Mouse (Mus musculus) neural tube, embryonic 15.5 days (tissue): ENCODE measurements around the gene Cacna1a. TPM values are rescaled to one million over a fixed set of nuclear protein-coding genes. Genes with fewer than 3 reads are reported as not detected.

ENCODE experiments used
- ATAC-seq: fragments of 200-750 bp; cut with Nextera tagmentation; 2 replicates; pipeline ENCODE4 v1.8.0; 2017; ENCODE audit warnings: mild to moderate bottlenecking, moderate TSS enrichment, moderate library complexity; ENCODE audit not compliant: low FRiP score
- H3K27ac ChIP-seq: fragments of 300-500 bp; sonication (generic); replicated peaks from 2 replicates; pipeline ENCODE4 v1.5.1; 2015; ENCODE audit warnings: mild to moderate bottlenecking, inconsistent platforms
- H3K27me3 ChIP-seq: fragments of 300-500 bp; sonication (generic); replicated peaks from 2 replicates; pipeline ENCODE4 v1.6.1; 2015; ENCODE audit warnings: inconsistent platforms
- H3K36me3 ChIP-seq: fragments of 300-500 bp; sonication (generic); 2 replicates; pipeline ENCODE4 v1.6.1; 2015; ENCODE audit warnings: inconsistent platforms
- H3K4me1 ChIP-seq: fragments of 300-500 bp; sonication (generic); 2 replicates; pipeline ENCODE4 v1.6.1; 2015; ENCODE audit warnings: inconsistent platforms
- H3K4me2 ChIP-seq: fragments of 300-500 bp; sonication (generic); 2 replicates; pipeline ENCODE4 v1.6.1; 2015; ENCODE audit warnings: inconsistent platforms, mild to moderate bottlenecking, moderate library complexity
- H3K4me3 ChIP-seq: fragments of 300-500 bp; sonication (generic); replicated peaks from 2 replicates; pipeline ENCODE4 v1.5.1; 2015; ENCODE audit warnings: mild to moderate bottlenecking, inconsistent platforms
- H3K9ac ChIP-seq: fragments of 300-500 bp; sonication (generic); replicated peaks from 2 replicates; pipeline ENCODE4 v1.6.1; 2015; ENCODE audit warnings: mild to moderate bottlenecking, inconsistent platforms
- H3K9me3 ChIP-seq: fragments of 300-500 bp; sonication (generic); replicated peaks from 2 replicates; pipeline ENCODE4 v1.6.1; 2016; ENCODE audit warnings: inconsistent platforms
- WGBS: fragments of 180-500 bp; shearing (Covaris S2); methylation state at CpG from one replicate; pipeline ENCODE4 v1.1.7; 2015; ENCODE audit warnings: mixed read lengths; 5-methylcytosine and 5-hydroxymethylcytosine counted together
- polyA plus RNA-seq: library from polyadenylated mRNA; unstranded; fragments of >200 nt; fragmentation: Nextera tagmentation; extraction: Ambion mirVana; gene quantifications from 2 replicates; pipeline ENCODE4 v1.2.1, GENCODE M21; 2015

Gene Cacna1a
- polyA plus RNA-seq, 1 experiment from 2014 or later: 23.6 TPM

DNA sequence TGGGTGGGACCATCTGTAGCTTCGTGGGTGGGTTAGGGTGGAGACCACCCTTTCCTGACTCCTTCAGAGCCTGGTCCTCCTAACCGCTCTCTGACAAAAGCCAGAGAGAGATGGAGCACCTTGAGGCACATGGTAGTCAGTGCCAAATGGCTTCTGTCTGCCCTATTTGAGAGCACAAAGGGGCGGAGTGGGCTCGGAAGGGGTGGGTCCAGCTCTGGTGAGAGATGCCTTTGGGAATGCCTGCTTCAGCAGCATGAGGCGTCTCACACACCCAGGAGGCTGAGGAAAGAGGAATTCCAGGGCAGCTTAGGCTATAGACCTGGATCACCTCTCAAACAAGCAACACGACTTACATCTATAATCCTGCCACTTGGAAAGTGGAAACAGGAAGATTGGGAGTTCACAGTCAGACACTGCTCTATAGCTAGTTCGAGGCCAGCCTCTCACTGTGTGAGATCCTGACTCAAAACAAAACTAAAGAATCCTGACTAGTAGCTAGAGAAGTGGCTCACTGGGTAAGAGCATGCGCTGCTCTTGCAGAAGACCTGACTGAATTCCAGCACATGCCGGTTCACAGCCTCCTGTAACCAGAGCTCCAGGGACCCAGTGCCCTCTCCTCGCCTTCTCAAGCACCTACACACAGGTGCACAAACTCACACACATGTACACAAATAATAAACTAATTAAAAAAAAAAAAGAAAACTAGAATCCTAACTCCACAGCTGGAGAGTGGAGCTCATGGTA lies 245.8 kb downstream of the Cacna1a start:
- no peak overlapping the region for H3K9ac ChIP-seq
- H3K27ac ChIP-seq: peak overlapping the region; percentile 72
- 53% methylated on average over 10 of the region's 10 CpGs for WGBS
- H3K4me1 ChIP-seq: peaks cover 32% of the 10 kb centered on the region
- no peaks in the 10 kb centered on the region for H3K9me3 ChIP-seq
- H3K27me3 ChIP-seq: no peaks in the 10 kb centered on the region
- no peak overlapping the region for H3K4me3 ChIP-seq
- no peak for ATAC-seq
- no peak overlapping the region for H3K4me2 ChIP-seq
- peaks cover 35% of the 10 kb centered on the region for H3K36me3 ChIP-seq

DNA sequence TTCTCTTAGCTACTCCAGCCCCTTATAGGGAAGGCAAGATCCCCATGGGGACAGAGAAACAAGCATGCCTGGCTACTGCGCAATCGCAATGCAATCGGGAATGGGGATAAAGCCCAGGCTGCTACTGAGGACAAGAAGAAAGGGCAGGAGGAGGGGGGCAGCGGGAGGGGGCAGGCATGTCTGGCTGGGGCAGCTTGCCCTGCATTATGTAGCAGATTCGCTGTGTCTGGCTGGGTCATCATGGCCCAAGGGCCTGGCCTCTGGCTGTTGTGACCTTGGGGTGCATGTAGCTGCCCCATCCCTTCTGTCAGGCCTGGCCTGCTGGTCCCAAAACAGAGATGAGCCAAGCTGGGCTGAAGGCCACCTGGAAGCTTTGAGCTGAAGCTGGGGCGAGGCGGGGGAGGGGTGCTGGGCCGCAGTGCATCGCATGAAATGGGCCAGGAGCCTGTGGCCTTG lies 246.6 kb downstream of the Cacna1a start:
- peaks cover 26% of the 10 kb centered on the region for H3K36me3 ChIP-seq
- H3K4me1 ChIP-seq: peaks cover 32% of the 10 kb centered on the region
- H3K27ac ChIP-seq: peak overlapping the region; percentile 72
- ATAC-seq: no peak
- WGBS: 36% methylated on average over 9 of the region's 9 CpGs
- H3K9me3 ChIP-seq: no peaks in the 10 kb centered on the region
- no peak overlapping the region for H3K4me3 ChIP-seq
- H3K4me2 ChIP-seq: no peak overlapping the region
- no peak overlapping the region for H3K9ac ChIP-seq
- no peaks in the 10 kb centered on the region for H3K27me3 ChIP-seq

DNA sequence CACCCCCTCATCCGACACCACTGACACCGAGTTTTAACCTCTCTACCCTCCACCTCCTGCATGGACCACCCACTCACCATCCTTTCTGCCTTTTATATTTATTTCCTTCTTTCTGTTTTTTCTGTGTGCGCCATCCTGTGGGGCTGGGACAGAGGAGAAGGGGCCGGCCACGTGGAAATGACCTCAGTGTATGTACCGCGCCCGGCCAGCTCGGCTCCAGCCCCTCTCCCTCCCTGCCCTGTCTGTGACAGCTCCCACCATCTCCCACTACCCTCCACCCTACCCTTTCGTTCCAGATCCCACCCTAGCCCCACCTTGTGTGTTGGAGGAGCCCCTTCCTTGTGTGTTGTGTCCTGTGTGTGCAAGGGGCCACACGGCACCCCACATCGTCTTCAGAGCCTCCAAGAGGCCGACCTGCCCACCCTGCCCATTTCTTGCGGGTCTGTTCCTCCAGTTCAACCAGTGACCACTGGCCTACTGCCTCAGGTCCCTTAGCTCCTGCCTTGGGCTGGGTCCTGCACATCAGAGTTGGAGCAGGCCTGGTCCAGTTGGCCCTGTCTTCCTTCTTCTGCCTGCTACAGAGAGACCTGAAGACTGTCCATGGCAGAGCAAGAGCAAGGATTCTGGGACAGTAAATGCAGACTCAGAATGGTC lies 247.3 kb downstream of the Cacna1a start:
- Histone ChIP-seq H3K27ac (peak overlapping the region; percentile 72), H3K4me2 (no peak overlapping the region), H3K4me1 (peaks cover 37% of the 10 kb centered on the region), H3K27me3 (no peaks in the 10 kb centered on the region), H3K9me3 (no peaks in the 10 kb centered on the region), H3K36me3 (peaks cover 22% of the 10 kb centered on the region), H3K9ac (no peak overlapping the region; the same call in 1 of the 2 replicates), H3K4me3 (no peak overlapping the region)
- 55% methylated on average over 14 of the region's 14 CpGs for WGBS
- ATAC-seq: no peak

DNA sequence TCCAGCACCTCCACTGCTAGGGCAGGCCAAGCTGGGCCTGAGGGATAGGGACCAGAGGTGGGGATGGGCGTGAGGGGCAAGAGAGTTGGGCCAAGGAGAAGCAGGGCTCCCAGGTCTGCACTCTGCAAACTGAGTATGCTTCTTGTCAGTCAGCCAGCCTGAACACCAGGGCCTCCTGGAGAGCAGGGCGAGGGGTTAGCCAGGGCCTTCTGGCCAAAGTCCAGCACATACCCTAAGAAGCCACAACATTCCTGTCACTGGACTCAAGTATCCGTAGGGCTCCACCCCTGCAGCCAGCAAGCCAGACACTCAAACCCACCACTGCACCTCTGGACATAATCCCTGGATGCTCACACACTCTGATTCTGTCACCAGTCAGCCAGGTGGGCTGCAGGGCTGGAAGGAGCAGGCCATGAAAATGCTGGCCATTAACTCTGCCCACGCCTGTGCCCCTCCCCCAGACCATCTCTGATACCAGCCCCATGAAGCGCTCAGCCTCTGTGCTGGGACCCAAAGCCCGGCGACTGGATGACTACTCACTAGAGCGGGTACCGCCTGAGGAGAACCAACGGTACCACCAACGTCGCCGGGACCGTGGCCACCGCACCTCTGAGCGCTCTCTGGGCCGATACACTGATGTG lies 247.9 kb downstream of the Cacna1a start:
- peaks cover 37% of the 10 kb centered on the region for H3K4me1 ChIP-seq
- no peaks in the 10 kb centered on the region for H3K9me3 ChIP-seq
- H3K4me3 ChIP-seq: no peak overlapping the region
- no peak overlapping the region for H3K27ac ChIP-seq
- H3K27me3 ChIP-seq: no peaks in the 10 kb centered on the region
- H3K36me3 ChIP-seq: peaks cover 22% of the 10 kb centered on the region
- H3K9ac ChIP-seq: no peak overlapping the region; the same call in 1 of the 2 replicates
- H3K4me2 ChIP-seq: no peak overlapping the region
- no peak for ATAC-seq
- WGBS: 85% methylated on average over 17 of the region's 17 CpGs

DNA sequence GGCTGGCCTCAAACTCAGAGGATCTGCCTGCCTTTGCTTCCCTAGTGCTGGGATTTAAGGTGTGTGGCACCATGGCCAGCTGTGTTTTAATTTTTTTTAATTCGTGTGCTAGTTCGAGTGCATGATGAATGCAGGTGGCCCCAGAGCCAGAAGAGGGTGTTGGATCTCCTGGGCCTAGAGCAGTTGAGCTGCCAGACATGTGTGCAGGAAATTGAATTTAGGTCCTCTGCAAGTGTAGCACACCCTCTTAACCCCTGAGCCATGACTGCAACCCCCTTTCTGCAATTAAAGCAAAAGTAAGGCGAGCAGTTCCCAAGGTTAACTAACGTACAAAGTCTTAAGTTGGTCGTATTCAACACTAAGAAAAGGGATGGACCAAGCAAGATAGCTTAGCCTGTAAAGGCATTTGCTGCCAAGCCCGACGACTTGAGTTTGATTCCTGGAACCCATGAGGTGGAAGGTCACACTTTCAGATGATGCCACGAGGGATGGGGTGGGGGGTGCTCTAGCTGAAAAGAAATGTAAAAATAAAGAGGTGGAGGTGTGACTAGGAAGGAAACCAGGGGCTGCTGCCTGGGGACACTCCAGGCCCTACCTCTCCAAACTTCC lies 249.8 kb downstream of the Cacna1a start:
- H3K4me2 ChIP-seq: peak overlapping the region; percentile 87
- WGBS: 37% methylated on average over 8 of the region's 8 CpGs
- H3K27ac ChIP-seq: peak overlapping the region; percentile 79
- H3K9me3 ChIP-seq: no peaks in the 10 kb centered on the region
- H3K36me3 ChIP-seq: peaks cover 15% of the 10 kb centered on the region; the same call in 1 of the 2 replicates
- peaks cover 37% of the 10 kb centered on the region for H3K4me1 ChIP-seq
- H3K9ac ChIP-seq: peak overlapping the region; percentile 62
- peak overlapping the region; percentile 42 for H3K4me3 ChIP-seq
- ATAC-seq: no peak
- H3K27me3 ChIP-seq: no peaks in the 10 kb centered on the region

DNA sequence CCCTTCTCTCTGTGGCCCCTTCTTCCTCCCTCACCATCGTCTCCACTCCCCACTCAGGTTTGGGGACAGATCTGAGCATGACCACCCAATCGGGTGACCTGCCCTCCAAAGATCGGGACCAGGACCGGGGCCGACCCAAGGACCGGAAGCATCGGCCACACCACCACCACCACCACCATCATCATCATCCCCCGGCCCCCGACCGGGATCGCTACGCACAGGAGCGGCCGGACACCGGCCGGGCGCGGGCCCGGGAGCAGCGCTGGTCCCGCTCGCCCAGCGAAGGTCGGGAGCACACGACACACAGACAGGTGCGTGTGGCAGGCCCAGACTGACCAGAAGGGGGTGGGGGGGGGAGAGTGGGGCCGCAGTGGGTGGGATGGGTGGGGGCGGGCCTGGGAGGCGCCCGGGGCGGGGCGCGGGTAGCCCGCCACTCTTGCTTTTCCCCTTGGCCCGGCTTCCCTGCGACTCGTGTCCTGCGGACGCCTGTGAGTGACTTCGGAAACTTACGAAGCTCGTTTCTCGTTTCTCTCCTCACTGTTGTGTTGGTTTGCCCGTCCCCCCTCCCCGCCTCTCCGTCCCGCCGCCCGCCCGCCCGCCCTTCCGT lies 250.4 kb downstream of the Cacna1a start:
- no peaks in the 10 kb centered on the region for H3K9me3 ChIP-seq
- H3K27me3 ChIP-seq: no peaks in the 10 kb centered on the region
- peak overlapping the region; percentile 79 for H3K27ac ChIP-seq
- under 1% methylated on average over 39 of the region's 52 CpGs for WGBS
- ATAC-seq: peak; percentile 34
- H3K36me3 ChIP-seq: peaks cover 9% of the 10 kb centered on the region; the same call in 1 of the 2 replicates
- peaks cover 37% of the 10 kb centered on the region for H3K4me1 ChIP-seq
- peak overlapping the region; percentile 42 for H3K4me3 ChIP-seq
- H3K4me2 ChIP-seq: peak overlapping the region; percentile 87
- H3K9ac ChIP-seq: peak overlapping the region; percentile 62

DNA sequence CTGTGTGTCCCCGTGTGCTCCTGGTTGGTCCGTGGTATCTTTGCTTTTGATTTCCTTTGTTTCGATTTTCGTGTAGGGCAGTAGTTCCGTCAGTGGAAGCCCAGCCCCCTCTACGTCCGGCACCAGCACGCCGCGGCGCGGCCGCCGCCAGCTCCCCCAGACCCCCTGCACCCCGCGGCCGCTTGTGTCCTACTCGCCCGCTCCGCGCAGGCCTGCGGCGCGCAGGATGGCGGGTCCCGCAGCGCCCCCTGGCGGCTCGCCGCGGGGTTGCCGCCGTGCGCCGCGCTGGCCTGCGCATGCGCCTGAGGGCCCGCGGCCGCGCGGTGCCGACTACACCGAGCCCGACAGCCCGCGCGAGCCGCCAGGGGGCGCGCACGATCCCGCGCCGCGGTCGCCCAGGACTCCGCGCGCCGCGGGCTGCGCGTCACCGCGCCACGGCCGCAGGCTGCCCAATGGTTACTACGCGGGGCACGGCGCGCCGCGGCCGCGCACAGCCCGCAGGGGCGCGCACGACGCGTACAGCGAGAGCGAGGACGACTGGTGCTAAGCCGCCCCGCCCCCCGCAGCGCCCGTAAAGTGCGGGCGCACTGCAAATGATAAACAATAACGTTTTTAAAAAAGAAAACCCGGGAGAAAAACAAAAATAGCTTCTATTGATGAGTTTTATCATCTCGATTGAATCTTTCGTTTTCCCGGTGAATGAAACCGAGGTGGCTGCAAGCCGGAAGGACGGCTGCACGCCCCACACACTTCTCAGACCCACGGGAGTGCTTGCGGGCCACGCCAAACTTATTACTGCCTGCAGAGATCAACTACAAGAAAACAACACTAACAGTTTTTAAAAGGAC lies 251.1 kb downstream of the Cacna1a start:
- H3K27me3 ChIP-seq: no peaks in the 10 kb centered on the region
- peak overlapping the region; percentile 62 for H3K9ac ChIP-seq
- peaks cover 31% of the 10 kb centered on the region for H3K4me1 ChIP-seq
- ATAC-seq: peak; percentile 93
- H3K9me3 ChIP-seq: no peaks in the 10 kb centered on the region
- peak overlapping the region; percentile 42 for H3K4me3 ChIP-seq
- H3K36me3 ChIP-seq: 0 out of 2 replicates have a peak, but pooled peaks cover 3% of the 10 kb centered on the region
- H3K27ac ChIP-seq: peak overlapping the region; percentile 79
- under 1% methylated on average over 98 of the region's 106 CpGs for WGBS
- peak overlapping the region; percentile 87 for H3K4me2 ChIP-seq

DNA sequence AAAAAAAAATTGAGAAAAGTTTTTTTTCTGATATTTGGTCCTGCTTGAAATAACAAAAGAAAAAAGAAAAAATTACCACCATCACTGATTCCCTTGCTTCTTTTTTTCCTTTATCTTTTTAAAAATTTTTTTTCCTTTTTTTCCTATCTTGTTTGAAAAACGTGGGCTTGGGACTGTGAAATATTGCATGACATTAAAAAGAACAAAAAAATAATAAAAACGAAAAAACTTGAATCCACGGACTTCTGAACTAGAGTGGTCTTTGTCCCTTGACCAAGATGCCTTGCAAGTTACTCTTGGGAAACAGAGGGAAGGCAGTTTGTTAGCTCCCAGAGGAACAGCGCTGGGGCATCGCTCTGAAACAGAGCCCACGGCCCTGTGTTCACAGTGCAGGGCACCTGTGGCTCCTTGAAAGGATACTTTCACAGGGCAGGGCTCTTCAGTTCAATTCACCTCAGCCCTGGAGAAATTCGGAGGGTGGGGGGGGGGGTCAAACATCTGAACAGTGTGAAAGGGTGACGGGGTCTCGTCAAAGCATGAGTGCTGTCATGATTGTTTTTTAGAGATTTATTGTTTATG lies 251.9 kb downstream of the Cacna1a start:
- Histone ChIP-seq H3K4me1 (peaks cover 24% of the 10 kb centered on the region), H3K4me3 (peak overlapping the region; percentile 42), H3K9me3 (no peaks in the 10 kb centered on the region), H3K27ac (peak overlapping the region; percentile 65; the same call in 1 of the 2 replicates), H3K36me3 (0 out of 2 replicates have a peak, but pooled peaks cover 3% of the 10 kb centered on the region), H3K4me2 (peak overlapping the region; percentile 87), H3K27me3 (no peaks in the 10 kb centered on the region), H3K9ac (no peak overlapping the region)
- WGBS: 32% methylated on average over 9 of the region's 9 CpGs
- ATAC-seq: no peak

DNA sequence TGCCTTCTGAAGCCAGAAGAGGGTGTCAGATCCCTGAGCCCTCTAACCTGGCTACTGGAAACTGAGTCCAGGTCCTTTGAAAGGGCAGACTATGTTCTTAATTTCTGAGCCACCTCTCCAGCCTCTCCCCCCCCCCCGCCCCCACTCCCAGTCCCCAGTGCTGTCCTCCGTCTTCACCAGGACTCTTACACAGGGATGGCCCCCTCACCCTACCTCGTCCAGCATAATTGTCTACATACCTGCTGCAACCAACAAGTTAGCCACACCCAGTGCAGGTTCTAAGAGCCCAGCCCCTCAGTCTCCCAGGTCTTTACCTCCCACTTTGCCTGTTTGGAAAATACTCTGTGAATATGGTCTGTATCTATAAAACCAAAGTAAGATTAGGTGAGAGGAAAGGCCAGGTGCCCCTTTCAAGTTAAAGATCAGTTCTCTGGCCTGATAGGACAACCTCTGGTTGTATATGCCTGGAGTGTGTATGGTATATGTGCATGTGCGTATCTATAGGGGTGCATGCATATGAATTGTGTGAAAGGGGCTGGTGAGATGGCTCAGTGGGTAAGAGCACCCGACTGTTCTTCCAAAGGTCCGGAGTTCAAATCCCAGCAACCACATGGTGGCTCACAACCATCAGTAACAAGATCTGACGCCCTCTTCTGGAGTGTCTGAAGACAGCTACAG lies 252.5 kb downstream of the Cacna1a start:
- Histone ChIP-seq H3K36me3 (0 out of 2 replicates have a peak, but pooled peaks cover 3% of the 10 kb centered on the region), H3K4me2 (no peak overlapping the region), H3K9me3 (no peaks in the 10 kb centered on the region), H3K27me3 (no peaks in the 10 kb centered on the region), H3K4me3 (no peak overlapping the region), H3K4me1 (peaks cover 17% of the 10 kb centered on the region), H3K27ac (no peak overlapping the region), H3K9ac (no peak overlapping the region)
- WGBS: 77% methylated on average over 7 of the region's 7 CpGs
- no peak for ATAC-seq
